Mouse (Mus musculus): ENCODE data around the gene Zfp410. TPM values are rescaled to one million over a fixed set of nuclear protein-coding genes. Genes with fewer than 3 reads are reported as not detected.
A peak's percentile ranks its signal among the peaks of the same experiment; 100 is the strongest.
"Not testable (repeated sequence)": the region's sequence is repeated elsewhere in the genome, so short reads cannot be mapped to it uniquely, and the experiment has no call there.

Zfp410 gene
- polyA plus RNA-seq, 1 experiment from 2014 or later, result 109 TPM

- ATAC-seq, result no peak
- Histone ChIP-seq H3K27me3 (no peaks in the 10 kb centered on the region), H3K9ac (no peak overlapping the region), H3K36me3 (ENCODE audit: poor library complexity, severe bottlenecking) (peaks cover 27% of the 10 kb centered on the region), H3K27ac (no peak overlapping the region), H3K4me2 (no peak overlapping the region), H3K4me1 (no peaks in the 10 kb centered on the region), H3K4me3 (no peak overlapping the region), H3K9me3 (replicated peaks) (no peaks in the 10 kb centered on the region)
- 95% methylated on average over 6 of the region's 6 CpGs for WGBS
Measured at GRCm38 (mm10) chr12:84297851-84298250, 18.8 kb upstream of the Zfp410 start.

DNA sequence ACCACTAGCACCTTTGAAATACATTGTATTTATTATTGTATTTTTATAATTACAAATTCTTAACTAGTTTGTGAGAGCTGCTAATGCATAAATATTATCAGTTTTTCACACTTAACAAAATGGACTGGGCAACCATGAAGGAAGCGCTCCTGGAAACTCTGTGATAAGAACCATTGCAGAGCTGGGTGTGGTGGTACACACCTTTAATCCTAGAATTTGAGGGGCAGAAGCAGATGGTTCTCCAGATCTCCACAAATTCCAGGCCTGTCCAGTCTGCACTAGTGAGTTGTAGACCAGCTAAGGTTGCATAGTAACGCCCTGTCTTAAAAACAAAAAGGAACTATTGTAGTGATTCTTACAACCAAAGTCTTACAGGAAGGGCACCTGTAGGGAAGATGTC is 17.4 kb upstream of the Zfp410 start:
- H3K4me1 ChIP-seq, result no peaks in the 10 kb centered on the region
- no peak for ATAC-seq
- peaks cover 18% of the 10 kb centered on the region for H3K36me3 ChIP-seq (ENCODE audit: poor library complexity, severe bottlenecking)
- no peak overlapping the region for H3K9ac ChIP-seq
- no peak overlapping the region for H3K27ac ChIP-seq
- no peak overlapping the region for H3K4me3 ChIP-seq
- H3K27me3 ChIP-seq, result no peaks in the 10 kb centered on the region
- H3K9me3 ChIP-seq (replicated peaks), result no peaks in the 10 kb centered on the region
- WGBS, result 92% methylated on average over 2 of the region's 2 CpGs
- H3K4me2 ChIP-seq, result no peak overlapping the region

GRCm38 (mm10) chr12:84304101-84304500 is 12.6 kb upstream of the Zfp410 start:
- Histone ChIP-seq H3K4me3 (no peak overlapping the region), H3K9me3 (replicated peaks) (no peaks in the 10 kb centered on the region), H3K4me2 (no peak overlapping the region), H3K27me3 (no peaks in the 10 kb centered on the region), H3K27ac (no peak overlapping the region), H3K36me3 (ENCODE audit: poor library complexity, severe bottlenecking) (peaks cover 17% of the 10 kb centered on the region), H3K9ac (no peak overlapping the region), H3K4me1 (no peaks in the 10 kb centered on the region)
- no peak for ATAC-seq
- WGBS, result 93% methylated on average over 5 of the region's 5 CpGs

DNA sequence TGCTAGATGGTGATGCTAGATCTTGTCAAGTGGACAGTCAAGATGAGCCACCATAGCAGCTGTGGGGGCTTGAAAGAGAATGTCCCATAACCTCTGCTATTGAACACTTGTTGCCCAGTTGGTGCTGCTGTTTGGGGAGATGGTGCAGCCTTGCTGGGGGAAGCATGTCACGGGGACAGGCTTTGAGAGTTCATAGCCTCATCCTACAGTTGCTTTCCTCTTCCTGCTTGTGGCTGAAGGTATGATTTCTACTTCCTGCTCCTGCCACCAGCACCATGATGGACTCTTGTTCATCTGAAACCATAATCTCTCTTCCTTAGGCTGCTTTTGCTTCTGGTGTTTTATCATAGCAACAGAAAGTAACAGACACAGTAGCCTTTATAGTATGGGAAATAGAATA is 12.1 kb upstream of the Zfp410 start:
- Histone ChIP-seq H3K9me3 (replicated peaks) (no peaks in the 10 kb centered on the region), H3K36me3 (ENCODE audit: poor library complexity, severe bottlenecking) (peaks cover 17% of the 10 kb centered on the region), H3K9ac (no peak overlapping the region), H3K4me3 (no peak overlapping the region), H3K4me2 (no peak overlapping the region), H3K27me3 (no peaks in the 10 kb centered on the region), H3K27ac (no peak overlapping the region), H3K4me1 (no peaks in the 10 kb centered on the region)
- ATAC-seq, result no peak
- WGBS, result 78% methylated on average over 1 of the region's 1 CpGs

- H3K4me1 ChIP-seq, result peaks cover 6% of the 10 kb centered on the region
- no peak overlapping the region for H3K9ac ChIP-seq
- H3K9me3 ChIP-seq (replicated peaks), result no peaks in the 10 kb centered on the region
- 87% methylated on average over 3 of the region's 5 CpGs for WGBS
- no peak overlapping the region for H3K4me2 ChIP-seq
- H3K36me3 ChIP-seq (ENCODE audit: poor library complexity, severe bottlenecking), result 0 out of 2 replicates have a peak, but pooled peaks cover 6% of the 10 kb centered on the region
- no peaks in the 10 kb centered on the region for H3K27me3 ChIP-seq
- ATAC-seq, result no peak
- no peak overlapping the region for H3K4me3 ChIP-seq
- no peak overlapping the region for H3K27ac ChIP-seq
Measured at GRCm38 (mm10) chr12:84311306-84311705, 5.3 kb upstream of the Zfp410 start.

- no peaks in the 10 kb centered on the region for H3K36me3 ChIP-seq (ENCODE audit: poor library complexity, severe bottlenecking)
- WGBS, result 39% methylated on average over 7 of the region's 7 CpGs
- no peaks in the 10 kb centered on the region for H3K27me3 ChIP-seq
- H3K27ac ChIP-seq, result no peak overlapping the region
- peak overlapping the region; percentile 94 for H3K9ac ChIP-seq
- no peaks in the 10 kb centered on the region for H3K9me3 ChIP-seq (replicated peaks)
- peak overlapping the region; percentile 99 for H3K4me3 ChIP-seq
- peaks cover 33% of the 10 kb centered on the region for H3K4me1 ChIP-seq
- H3K4me2 ChIP-seq, result peak overlapping the region; percentile 95
- ATAC-seq, result no peak
Measured at GRCm38 (mm10) chr12:84316006-84316405, 646 bp upstream of the Zfp410 start.

DNA sequence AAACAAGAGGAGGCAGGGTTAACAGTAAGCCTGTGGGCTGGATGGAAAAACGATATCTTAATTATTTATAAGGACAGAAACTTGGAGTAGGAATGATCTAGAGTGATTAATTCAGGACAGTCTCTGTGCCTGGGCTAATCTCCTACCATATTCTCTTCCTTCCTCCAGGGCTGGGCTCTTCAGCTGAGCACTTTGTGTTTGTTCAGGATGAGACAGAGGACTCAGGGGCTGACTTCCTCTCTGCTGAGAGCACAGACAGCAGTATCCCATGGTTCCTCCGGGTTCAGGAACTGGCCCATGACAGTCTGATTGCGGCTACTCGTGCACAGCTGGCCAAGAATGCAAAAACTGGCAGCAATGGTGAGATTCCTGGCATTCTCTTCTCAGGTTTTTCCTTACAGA is 10.5 kb downstream of the Zfp410 start:
- Histone ChIP-seq H3K4me2 (no peak overlapping the region), H3K4me3 (no peak overlapping the region), H3K9ac (no peak overlapping the region), H3K9me3 (replicated peaks) (no peaks in the 10 kb centered on the region), H3K27ac (no peak overlapping the region), H3K36me3 (ENCODE audit: poor library complexity, severe bottlenecking) (peaks cover 67% of the 10 kb centered on the region), H3K4me1 (no peaks in the 10 kb centered on the region), H3K27me3 (no peaks in the 10 kb centered on the region)
- ATAC-seq, result no peak
- 90% methylated on average over 4 of the region's 4 CpGs for WGBS

DNA sequence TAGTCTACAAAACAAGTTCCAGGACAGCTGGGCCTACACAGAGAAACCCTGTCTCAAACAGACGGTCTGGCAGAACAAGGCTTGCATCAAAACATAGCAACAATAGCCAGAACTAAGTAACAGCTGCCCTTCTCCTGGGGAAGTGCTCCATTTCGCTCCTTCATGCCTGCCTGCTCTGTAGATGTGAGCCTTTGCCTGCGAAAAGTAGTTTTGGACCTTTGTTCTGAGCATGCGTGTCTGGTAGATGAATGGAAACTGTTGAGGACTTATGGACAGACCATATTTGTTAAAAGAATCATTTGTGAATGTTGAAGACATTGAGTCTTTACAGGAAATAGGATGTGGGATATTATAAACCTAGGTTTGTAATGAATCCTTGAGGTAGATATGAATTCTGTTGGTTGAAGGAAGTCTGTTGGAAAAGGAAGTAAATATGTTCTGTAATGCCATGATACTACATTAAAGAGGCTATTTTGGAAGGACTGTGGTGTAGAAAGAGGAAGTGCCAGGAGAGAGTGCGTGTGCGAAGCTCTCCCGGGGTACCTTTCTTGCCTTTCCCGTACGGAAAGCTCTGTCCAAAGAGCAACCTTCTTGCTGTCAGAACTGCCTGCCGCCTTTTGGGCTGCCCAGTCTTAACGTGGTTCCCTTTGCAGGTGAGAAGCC is 20.4 kb downstream of the Zfp410 start:
- Histone ChIP-seq H3K27me3 (no peaks in the 10 kb centered on the region), H3K27ac (no peak overlapping the region), H3K9me3 (replicated peaks) (no peaks in the 10 kb centered on the region), H3K4me2 (no peak overlapping the region), H3K36me3 (ENCODE audit: poor library complexity, severe bottlenecking) (peaks cover 89% of the 10 kb centered on the region), H3K4me1 (no peaks in the 10 kb centered on the region), H3K9ac (no peak overlapping the region), H3K4me3 (no peak overlapping the region)
- ATAC-seq, result no peak
- 91% methylated on average over 11 of the region's 11 CpGs for WGBS

GRCm38 (mm10) chr12:84347192-84347591 is 30.5 kb downstream of the Zfp410 start:
- Histone ChIP-seq H3K9ac (no peak overlapping the region), H3K27me3 (no peaks in the 10 kb centered on the region), H3K36me3 (ENCODE audit: poor library complexity, severe bottlenecking) (peaks cover 81% of the 10 kb centered on the region), H3K4me1 (no peaks in the 10 kb centered on the region), H3K27ac (no peak overlapping the region), H3K9me3 (replicated peaks) (no peaks in the 10 kb centered on the region), H3K4me2 (no peak overlapping the region), H3K4me3 (no peak overlapping the region)
- WGBS, result 56% methylated on average over 2 of the region's 2 CpGs
- ATAC-seq, result no peak

- 93% methylated on average over 2 of the region's 2 CpGs for WGBS
- H3K4me3 ChIP-seq; H3K27ac ChIP-seq; H3K27me3 ChIP-seq; H3K4me2 ChIP-seq; ATAC-seq; H3K9me3 ChIP-seq (replicated peaks); H3K9ac ChIP-seq: not testable (repeated sequence)
- H3K4me1 ChIP-seq, result peaks cover 23% of the 10 kb centered on the region
- H3K36me3 ChIP-seq (ENCODE audit: poor library complexity, severe bottlenecking), result peaks cover 39% of the 10 kb centered on the region
Measured at GRCm38 (mm10) chr12:84358699-84359098, 42.0 kb downstream of the Zfp410 start.

DNA sequence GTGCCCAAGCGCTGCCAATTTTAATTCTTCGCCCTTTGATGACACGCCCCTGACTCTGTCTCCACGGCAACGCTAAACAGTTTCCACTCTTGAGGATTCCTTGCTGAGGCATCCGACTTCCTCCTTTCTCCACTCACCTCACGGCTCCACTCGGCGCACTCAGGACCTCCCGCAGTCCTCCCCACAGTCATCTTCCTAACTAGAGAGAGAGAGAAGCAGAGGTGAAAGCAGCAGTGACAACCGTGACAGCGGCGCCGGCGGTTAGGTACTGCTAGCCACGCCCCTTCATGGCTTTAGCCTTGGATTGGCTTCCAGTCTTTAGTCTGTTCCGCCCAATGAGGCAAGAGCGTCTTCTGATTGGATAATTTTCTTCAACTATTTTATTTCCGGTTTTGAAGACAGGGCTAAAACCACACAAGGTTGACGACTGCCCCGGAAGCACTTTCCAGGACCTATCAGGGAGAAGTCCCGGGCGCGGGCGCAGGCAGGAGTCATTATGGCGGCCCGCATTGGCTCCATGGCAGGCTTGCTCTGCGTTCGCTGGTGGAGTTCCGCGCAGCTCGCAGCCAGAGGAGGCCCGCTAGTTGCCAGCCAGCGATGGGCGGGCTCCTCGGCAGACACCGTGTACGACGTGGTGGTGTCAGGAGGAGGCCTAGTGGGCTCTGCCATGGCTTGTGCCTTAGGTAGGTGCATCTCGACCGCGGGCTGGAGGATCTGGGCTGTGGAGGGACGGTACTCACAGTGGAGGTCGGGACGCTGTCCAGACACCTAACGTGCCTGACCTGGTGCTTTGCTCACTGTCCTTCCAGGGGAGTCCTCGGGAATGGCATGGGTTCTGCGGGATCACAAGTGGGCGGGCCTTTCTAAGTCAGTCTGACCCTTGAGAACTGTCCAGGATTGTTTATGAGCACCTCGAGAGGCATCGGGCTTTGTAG is 45.2 kb downstream of the Zfp410 start, which contains the start of the genes Coq6 and Fam161b:
Coq6 (plus strand) TSS at position 103 of the 935 bp plus-strand sequence.
Fam161b (minus strand) TSS at position 279 of the 935 bp plus-strand sequence.
- no peaks in the 10 kb centered on the region for H3K9me3 ChIP-seq (replicated peaks)
- peak within 1 kb of the TSS; percentile 45; the same call in 1 of the 2 replicates for H3K27ac ChIP-seq
- H3K9ac ChIP-seq, result peak within 1 kb of the TSS; percentile 76
- H3K4me3 ChIP-seq, result peak within 1 kb of the TSS; percentile 93
- H3K27me3 ChIP-seq, result no peaks in the 10 kb centered on the region
- peak; percentile 99 for ATAC-seq
- peak within 1 kb of the TSS; percentile 85 for H3K4me2 ChIP-seq
- under 1% methylated on average over 51 of the region's 51 CpGs for WGBS
- H3K36me3 ChIP-seq (ENCODE audit: poor library complexity, severe bottlenecking), result peaks cover 7% of the 10 kb centered on the region
- H3K4me1 ChIP-seq, result peaks cover 29% of the 10 kb centered on the region

DNA sequence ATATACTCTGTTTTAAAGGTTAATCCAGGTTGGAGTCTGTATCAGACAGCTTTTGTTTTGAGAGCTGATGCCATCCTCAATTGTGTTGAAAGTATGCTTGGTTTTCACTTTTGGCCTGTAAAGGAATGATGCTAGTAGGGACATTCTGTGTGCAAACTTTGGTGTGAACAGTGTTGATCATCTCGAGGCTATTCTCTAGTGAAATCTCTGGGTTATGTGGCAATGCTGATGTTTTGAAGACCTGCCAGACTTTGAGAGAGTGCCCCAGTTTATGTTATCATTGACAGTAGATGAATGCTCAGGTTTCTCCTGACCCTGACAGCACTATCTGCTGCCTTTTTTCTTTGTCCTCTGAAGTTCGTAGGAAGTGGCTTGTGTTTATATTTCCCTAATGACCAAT is 46.2 kb downstream of the Zfp410 start:
- no peaks in the 10 kb centered on the region for H3K9me3 ChIP-seq (replicated peaks)
- H3K4me1 ChIP-seq, result peaks cover 29% of the 10 kb centered on the region
- no peak overlapping the region for H3K27ac ChIP-seq
- ATAC-seq, result no peak
- peaks cover 10% of the 10 kb centered on the region for H3K36me3 ChIP-seq (ENCODE audit: poor library complexity, severe bottlenecking)
- peak overlapping the region; percentile 93 for H3K4me3 ChIP-seq
- peak overlapping the region; percentile 85 for H3K4me2 ChIP-seq
- WGBS, result 77% methylated on average over 2 of the region's 2 CpGs
- H3K9ac ChIP-seq, result 0 out of 2 replicates have a peak overlapping the region, but pooled peaks have one; percentile 76
- H3K27me3 ChIP-seq, result no peaks in the 10 kb centered on the region

All from forebrain, embryonic 13.5 days (tissue).